Mouse (Mus musculus): ENCODE measurements around the gene Prdm15.

DNA sequence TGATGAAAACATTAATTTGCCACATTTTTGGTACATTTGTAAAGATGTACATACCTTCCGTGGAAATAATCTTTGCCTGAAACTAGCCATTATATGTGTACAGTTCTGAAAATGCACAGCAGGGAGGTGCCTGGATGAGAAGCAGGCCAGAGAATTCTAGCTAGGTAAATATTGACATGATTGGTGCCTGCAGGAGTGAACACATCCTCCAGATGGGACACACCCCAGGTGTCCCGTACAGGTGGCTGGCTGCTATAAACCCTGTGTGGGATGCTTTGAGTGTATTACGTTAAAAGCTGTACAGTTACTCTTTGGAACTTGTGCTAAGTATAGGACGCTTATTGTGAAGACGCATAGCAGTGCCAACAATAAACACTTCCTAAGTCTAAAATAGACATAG is 68.6 kb downstream of the Prdm15 start:
- no peak for TF ChIP-seq POLR2A (IDR thresholded peaks at IDR 0.05; ENCODE audit: borderline replicate concordance, insufficient read depth, low read length)
- TF ChIP-seq CTCF (IDR thresholded peaks at IDR 0.05; ENCODE audit: borderline replicate concordance, insufficient read depth, low read depth, low read length), result no peak
